Mouse (Mus musculus) effector memory CD4-positive, alpha-beta T cell, adult 5 months (primary cell): Measurements from ENCODE around the gene Olfr891. TPM values are rescaled to one million over a fixed set of nuclear protein-coding genes. Genes with fewer than 3 reads are reported as not detected.

ENCODE experiments used
- polyA plus RNA-seq: library from polyadenylated mRNA; unstranded; fragments of 100-300 nt; shearing (Covaris generic); gene quantifications from one replicate; pipeline ENCODE4 v1.2.1, GENCODE M21; 2017

Olfr891 gene
- not detected for polyA plus RNA-seq

DNA sequence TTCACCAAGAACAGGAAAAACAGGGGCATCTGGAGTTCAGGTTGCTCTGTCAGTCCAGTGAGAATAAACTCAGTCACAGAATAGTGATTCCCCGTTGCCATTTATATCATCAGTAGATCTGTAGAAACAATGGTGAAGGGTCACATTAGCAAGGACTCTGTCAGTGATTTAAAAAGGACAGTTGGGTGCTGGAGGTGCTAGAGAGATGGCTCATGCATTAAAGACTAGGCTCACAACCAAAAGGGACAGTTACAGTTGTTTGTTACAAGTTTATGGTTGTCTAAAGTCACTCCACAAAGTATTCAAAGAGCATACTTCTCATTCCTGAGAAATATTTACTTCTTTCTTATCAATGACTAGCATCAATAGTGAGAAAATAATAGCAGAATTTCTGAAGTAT is at the start of gene Olfr891:
Gene Olfr891, minus strand, starts transcription at position 101 of the 400 bp plus-strand sequence.

GRCm38 (mm10) chr9:38217755-38218154 is 37.1 kb upstream of the Olfr891 start, which contains the start of gene Olfr894:
Gene Olfr894, plus strand, starts transcription at chr9:38218055.

DNA sequence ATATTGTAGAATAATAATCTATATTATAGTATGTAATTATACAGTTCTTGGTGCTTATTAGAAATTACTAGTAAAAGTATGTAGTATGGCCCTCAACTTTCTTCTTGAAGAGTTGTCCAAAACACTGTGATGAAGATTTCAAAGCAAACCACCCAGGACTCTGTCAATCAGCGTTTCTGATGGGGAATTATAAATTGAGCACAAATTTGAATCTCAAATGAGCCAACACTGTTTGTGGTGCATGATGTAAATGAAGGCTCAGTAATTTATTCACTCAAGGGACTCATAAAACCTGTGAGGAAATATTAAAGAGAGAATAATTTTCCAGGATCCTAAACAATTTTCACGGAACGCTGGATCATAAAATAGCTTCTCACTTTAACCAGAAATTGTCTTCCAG is 27.4 kb upstream of the Olfr891 start, which contains the start of gene Olfr893:
Gene Olfr893, plus strand, starts transcription at position 301 of the 400 bp plus-strand sequence.

DNA sequence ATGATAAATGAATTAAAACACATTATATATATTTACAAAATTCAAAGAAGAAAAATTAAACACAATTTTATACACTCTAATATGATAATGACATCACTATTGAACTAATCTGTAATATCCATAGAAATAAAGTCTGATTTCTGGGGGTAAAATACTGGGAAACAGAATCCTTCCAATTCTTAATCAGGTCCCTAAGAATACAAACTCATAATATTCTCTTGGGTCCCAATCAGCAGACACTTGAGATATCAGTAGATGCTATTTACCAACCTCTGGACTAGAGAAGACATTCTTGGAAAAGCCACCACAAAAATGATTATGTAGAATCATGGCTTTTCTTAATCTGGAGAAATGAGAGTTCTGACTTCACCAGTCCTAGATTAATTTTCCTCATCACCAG is 38.4 kb downstream of the Olfr891 start, which contains the start of gene Olfr890:
Gene Olfr890, plus strand, starts transcription at position 301 of the 400 bp plus-strand sequence.

Other genes with a start within 250 kb of the Olfr891 start
- 0.17 TPM for gene Olfr881, start 189.0 kb downstream of the Olfr891 start, polyA plus RNA-seq
- not detected for gene Olfr883, start 155.0 kb downstream of the Olfr891 start, polyA plus RNA-seq
- not detected for gene Olfr884, start 134.3 kb downstream of the Olfr891 start, polyA plus RNA-seq
- gene Olfr885, start 119.5 kb downstream of the Olfr891 start, polyA plus RNA-seq, result not detected
- 0.25 TPM for gene Olfr887, start 96.7 kb downstream of the Olfr891 start, polyA plus RNA-seq
- not detected for gene Olfr888, start 72.7 kb downstream of the Olfr891 start, polyA plus RNA-seq
- gene Olfr889, start 65.6 kb downstream of the Olfr891 start, polyA plus RNA-seq, result 0.12 TPM
- 0.12 TPM for gene Olfr890, start 38.3 kb downstream of the Olfr891 start, polyA plus RNA-seq
- not detected for gene Olfr893, start 27.5 kb upstream of the Olfr891 start, polyA plus RNA-seq
- gene Olfr894, start 37.2 kb upstream of the Olfr891 start, polyA plus RNA-seq, result not detected
- not detected for gene Olfr143, start 72.0 kb upstream of the Olfr891 start, polyA plus RNA-seq
- not detected for gene Olfr895, start 87.0 kb upstream of the Olfr891 start, polyA plus RNA-seq
- not detected for gene Olfr896-ps1, start 110.3 kb upstream of the Olfr891 start, polyA plus RNA-seq
- gene Olfr25, start 148.2 kb upstream of the Olfr891 start, polyA plus RNA-seq, result not detected
- gene Olfr898, start 167.6 kb upstream of the Olfr891 start, polyA plus RNA-seq, result 0.15 TPM
- 0.15 TPM for gene Olfr250, start 186.1 kb upstream of the Olfr891 start, polyA plus RNA-seq
- not detected for gene Olfr251, start 196.3 kb upstream of the Olfr891 start, polyA plus RNA-seq
- gene Olfr147, start 220.9 kb upstream of the Olfr891 start, polyA plus RNA-seq, result not detected
- gene Olfr901, start 248.6 kb upstream of the Olfr891 start, polyA plus RNA-seq, result not detected